Mouse (Mus musculus) brain, embryonic 14.5 days (tissue): ENCODE measurements around the gene Ccdc87.

ENCODE experiments used
- CTCF ChIP-seq: fragments of 200-500 bp; IDR thresholded peaks from 2 replicates; pipeline ENCODE4 v1.5.1; 2012; ENCODE audit warnings: inconsistent platforms, mild to moderate bottlenecking, moderate library complexity, borderline replicate concordance; ENCODE audit not compliant: insufficient read depth, insufficient read length; ENCODE audit errors: extremely low read depth
- POLR2A ChIP-seq: fragments of 200-500 bp; IDR thresholded peaks from 2 replicates; pipeline ENCODE4 v1.6.1; 2012; ENCODE audit warnings: mild to moderate bottlenecking, inconsistent platforms, borderline replicate concordance; ENCODE audit not compliant: poor library complexity, insufficient read depth, insufficient read length, severe bottlenecking; ENCODE audit errors: extremely low read depth

GRCm38 (mm10) chr19:4865147-4865546 lies 26.0 kb downstream of the Ccdc87 start:
- TF ChIP-seq POLR2A (no peak), CTCF (no peak)
